Mouse (Mus musculus) thymus, postnatal 25 days (tissue): ENCODE measurements around the gene Gm20388.
A peak's percentile ranks its signal among the peaks of the same experiment; 100 is the strongest.

Experiments used
- DNase-seq: peaks from one replicate; pipeline ENCODE4 v3.0.0; 2022

Gene Gm20388

GRCm38 (mm10) chr8:120276051-120276890 is 365.6 kb downstream of the Gm20388 start:
- peak; percentile 71 for DNase-seq

- no peak for DNase-seq
These were observed 366.3 kb downstream of the Gm20388 start for GRCm38 (mm10) chr8:120276891-120277426.

GRCm38 (mm10) chr8:120278009-120278408 is 367.4 kb downstream of the Gm20388 start:
- DNase-seq, result no peak

- no peak for DNase-seq
These were observed 368.8 kb downstream of the Gm20388 start for GRCm38 (mm10) chr8:120279418-120279817.

DNA sequence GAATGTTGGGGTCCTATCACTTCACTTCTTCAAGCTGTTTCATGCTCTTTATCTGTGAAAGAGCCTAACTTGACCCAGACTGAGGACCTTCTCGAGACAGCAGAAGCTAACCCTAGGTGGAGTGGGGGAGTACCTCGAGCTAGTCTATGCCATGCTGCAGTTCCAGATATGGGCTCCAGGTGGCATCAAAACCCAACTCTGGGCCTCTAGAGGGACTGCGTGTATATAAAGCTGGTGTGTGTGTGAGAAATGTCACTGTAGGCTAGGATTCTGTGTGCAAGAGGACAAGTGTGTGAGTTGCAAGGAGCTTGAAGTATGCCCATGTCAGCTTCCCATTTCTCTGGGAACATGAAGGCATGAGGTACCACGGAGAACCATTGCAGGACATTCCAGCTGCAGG is 370.8 kb downstream of the Gm20388 start:
- peak; percentile 89 for DNase-seq

DNA sequence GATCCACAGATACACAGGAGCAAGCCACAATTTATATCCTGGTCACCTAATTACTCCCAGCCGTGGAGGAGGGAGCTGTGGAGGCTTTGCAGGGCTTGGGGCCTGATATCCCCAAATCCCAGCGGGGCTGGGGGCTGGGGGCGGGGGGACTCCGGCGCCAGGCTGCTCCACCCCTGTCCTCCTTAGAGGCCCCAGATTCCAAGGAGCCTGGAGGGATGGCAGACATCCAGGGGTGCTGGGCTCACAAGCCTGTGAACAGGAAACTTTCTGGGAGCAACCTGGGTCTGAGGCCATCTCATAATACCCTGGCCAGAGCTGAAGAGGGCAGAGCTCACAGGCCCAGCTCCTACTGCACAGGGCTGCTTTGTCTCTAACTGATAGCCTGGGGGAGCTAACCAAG is 371.8 kb downstream of the Gm20388 start:
- no peak for DNase-seq

DNA sequence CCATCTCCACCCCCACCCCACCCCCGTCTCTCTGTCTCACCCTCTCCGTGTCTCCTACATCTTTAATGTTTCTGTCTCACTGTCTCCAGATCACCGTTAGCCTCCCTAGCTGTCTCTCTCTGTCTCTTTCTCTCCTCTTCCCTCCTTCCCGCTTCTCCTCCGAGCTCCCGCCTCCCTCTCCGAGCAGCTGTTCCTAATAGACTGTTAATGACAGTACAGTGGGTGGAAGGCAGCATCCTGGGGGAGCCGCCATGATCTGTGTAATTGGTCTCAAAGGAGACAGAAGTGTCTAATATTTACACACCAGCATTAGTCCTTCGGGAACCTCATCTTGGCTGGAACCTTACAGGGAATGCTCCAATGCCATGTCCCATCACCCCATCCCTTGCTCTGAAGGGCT is 373.6 kb downstream of the Gm20388 start:
- no peak for DNase-seq

DNA sequence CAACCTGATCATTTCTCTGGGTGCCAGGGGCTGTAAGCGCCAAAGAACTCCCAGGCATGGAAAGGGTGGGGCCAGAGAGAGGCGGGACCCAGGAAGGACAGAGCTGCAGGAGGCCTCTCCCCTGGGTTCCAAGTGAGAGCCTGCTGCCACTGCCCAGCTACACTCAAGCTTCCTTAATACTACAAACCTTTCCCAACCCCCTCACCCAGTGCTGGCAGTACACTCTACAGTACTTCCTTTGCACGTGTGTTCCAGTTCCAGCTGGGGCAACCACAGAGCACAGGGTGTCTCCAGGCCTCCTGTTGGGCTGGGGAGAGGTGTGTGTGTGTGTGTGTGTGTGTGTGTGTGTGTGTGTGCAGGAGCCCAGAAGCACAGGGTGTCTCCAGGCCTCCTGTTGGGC is 374.4 kb downstream of the Gm20388 start:
- peak; percentile 70 for DNase-seq

DNA sequence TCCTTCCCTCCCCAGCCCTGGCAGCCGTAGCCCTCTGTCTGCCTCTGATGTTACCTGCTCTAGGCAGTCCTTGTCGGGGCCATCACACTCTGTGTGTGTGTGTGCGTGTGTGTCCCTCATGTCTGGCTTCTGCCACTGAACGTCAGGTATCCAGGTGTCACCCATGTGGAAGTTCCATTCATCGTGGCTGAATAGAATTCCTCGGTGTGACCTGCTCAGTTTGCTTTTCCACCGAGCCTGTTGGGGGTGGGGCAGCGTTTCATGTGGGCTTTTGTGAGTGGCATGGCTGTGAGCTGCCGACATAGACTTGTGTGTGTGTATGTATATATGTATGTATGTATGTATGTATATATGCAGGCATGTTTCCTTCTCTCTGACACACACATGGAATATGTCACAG is 375.2 kb downstream of the Gm20388 start:
- DNase-seq, result peak; percentile 45

GRCm38 (mm10) chr8:120288122-120288908 is 377.7 kb downstream of the Gm20388 start:
- peak; percentile 71 for DNase-seq

DNA sequence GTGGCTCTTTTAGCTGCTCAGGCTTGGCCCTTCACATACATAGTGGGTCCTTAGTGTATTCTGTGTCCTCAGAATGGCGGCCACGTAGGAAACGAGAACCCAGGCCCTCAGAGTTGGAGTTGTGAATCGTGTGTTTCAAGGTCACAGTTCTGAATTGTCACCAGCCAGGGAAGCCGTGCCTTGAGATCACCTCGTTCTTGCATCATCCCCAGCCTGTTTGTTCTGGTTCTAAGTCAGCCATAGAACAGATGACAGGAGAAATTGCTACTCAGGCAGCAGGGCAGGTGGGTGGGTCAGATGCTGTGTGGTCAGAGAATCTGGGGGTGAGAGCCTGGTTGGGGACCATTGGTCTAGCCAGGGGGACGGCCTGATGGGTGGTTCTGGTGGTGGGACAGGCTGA is 378.6 kb downstream of the Gm20388 start:
- DNase-seq, result no peak

DNA sequence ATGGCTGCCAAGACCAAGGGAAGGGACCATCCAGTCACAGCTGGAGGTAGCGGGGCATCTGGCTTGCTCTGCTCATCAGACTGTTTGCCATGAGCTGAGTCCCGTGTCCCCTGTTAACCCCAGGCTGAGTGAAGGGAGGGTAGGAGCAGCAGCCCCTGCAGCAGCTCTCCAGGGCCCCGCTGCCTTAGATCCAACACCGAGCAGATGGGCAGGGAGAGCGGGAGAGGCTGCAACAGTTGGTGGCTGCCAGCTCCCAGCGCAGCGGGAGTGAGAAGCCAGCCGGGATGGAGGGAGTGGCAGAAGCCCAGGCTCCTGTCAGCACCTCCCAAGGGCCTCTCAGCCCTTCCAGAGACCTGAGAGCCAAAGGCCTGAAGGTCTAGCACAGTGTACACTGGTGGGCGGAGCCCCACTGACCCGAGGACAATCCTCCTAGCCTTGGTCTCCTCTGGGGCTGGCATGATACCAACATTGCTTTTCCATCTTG is 379.1 kb downstream of the Gm20388 start:
- no peak for DNase-seq

GRCm38 (mm10) chr8:120290614-120291013 is 380.0 kb downstream of the Gm20388 start:
- DNase-seq, result no peak

GRCm38 (mm10) chr8:120291650-120292049 is 381.0 kb downstream of the Gm20388 start:
- no peak for DNase-seq

- DNase-seq, result peak; percentile 45
These were observed 381.9 kb downstream of the Gm20388 start for GRCm38 (mm10) chr8:120292316-120293107.

GRCm38 (mm10) chr8:120293421-120294357 is 383.0 kb downstream of the Gm20388 start:
- no peak for DNase-seq

DNA sequence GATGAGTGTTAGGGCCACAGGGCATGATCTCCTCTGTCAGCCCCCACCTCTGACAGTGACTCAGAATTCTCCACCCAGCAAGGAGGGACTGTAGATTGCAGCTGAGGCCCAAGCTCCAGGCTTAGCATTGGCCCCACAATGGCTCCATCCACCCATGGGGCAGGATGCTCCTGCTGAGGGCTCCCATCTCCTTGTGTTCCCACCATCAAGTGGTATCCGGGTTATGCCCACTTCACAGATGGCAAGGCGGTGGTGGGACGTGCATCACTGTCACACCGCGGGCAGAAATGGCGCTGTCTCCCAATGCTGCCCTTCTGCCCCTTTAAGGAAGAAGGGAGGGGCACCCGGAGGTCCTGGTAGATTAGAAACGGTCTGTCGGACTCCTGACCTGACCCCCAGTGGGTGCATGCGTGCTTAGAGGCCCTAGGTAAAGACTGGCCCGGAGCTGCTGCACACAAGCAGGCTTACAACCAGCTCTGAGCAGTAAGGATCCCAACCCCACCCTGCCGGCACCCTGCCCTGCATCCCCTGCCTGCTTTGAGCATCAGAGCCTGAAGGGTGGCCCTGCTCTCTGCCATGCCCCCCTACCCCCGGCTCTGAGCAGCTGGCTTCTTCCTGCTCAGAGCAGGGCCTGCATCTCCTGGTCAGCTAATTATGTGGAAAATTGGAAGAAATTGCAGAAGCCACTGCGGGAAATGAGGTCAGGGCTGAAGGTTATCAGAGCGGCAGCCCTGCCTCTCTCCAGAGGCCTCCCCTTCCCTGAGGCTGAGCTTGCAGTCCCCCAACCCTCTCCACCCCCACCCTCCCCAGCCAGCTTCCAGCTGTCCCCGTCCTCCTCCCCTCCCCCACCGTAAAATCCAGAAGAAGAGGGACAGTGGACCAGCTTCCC is 384.6 kb downstream of the Gm20388 start:
- no peak for DNase-seq

DNA sequence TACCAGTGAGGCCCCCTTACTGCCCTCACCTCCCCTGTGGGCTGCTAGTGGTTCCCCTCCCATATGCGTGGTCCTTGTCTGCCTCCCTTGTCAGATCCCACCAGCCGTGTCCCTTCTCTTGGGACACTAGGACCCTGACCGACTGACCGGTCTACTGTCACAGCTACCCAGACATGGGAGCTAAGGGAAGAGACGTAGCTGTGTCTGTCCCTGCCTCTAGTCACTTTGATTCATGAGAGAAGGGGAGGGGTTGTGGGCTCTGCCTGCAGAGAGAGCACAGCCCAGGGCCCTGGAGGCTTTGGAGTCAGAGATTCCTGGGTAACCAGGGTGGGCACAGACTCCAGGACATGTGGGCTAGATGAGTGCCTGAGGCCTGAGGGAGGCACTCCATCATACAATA is 386.4 kb downstream of the Gm20388 start:
- no peak for DNase-seq

DNA sequence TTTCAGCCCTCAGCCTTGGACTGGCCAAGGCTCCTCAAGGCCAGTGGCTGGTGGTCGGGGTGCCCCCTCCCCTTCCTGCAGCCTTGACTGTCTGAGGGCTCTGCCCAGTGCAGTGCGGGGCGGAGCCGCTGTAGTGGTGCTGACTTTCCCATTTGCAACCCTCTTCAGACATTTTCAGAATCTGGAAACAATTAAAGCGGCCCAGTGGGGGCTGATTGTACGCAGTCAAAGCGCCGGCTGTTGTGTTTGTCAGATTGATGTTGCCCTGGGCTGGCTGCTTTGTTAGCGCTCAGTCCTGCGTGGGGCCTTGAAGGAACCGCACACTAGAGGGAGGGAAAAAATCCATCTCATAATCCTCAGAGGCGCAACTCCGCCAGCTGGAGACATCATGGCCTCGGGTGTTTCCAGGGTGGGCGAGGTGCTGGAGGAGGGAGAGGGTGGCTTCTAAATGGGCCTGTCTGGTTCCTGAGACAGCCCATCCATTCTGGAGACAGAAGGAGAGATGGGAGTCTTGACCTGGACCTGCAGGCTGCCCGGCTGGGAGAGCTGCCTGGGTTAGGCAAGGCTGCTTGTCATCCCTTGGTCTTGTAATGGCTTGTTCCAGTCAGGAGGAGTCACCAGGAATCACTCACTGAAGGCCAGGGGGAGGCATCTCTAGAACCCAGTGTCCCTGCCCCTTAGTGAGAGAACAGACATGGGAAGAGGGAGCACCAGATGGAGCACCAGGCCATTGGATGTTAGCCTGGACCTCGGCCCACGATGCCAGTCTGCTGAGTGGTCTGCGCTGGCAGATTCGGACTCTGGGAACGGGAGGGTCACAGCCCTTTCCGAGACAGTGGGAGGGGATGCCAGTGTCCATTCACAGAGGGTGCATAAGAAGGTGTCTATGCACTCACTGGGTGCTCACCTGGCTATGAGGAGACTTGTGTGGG is 388.2 kb downstream of the Gm20388 start:
- DNase-seq, result no peak
